Mouse (Mus musculus) yolk sac, embryonic 10.5 days (tissue): ENCODE data around the gene Tmem132d.
"Not testable (repeated sequence)": the region's sequence is repeated elsewhere in the genome, so short reads cannot be mapped to it uniquely, and the experiment has no call there.

Source experiments
- DNase-seq: peaks from one replicate; pipeline ENCODE4 v3.0.0-alpha.2; 2017; ENCODE audit warnings: low spot score

Tmem132d gene

DNA sequence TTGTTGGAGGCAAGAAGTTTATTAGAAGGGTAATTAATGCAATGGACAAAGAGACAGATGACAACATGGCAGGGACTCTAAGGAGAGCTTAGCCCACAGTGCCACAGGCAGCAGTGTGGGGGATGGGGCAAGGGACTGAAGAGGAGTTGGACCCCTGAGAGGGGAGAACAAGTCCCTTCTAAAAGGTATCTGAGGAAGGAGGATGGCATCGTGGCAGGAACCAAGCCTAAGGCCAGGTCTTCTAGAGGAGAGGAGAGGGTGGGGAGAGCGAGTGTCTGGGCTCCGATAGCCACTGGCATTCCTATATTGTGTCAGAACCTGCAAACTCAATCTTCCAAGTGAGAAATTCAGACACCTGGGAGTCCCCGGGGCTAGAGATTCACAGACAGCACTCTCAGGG is 674.3 kb downstream of the Tmem132d start:
- no peak for DNase-seq

DNA sequence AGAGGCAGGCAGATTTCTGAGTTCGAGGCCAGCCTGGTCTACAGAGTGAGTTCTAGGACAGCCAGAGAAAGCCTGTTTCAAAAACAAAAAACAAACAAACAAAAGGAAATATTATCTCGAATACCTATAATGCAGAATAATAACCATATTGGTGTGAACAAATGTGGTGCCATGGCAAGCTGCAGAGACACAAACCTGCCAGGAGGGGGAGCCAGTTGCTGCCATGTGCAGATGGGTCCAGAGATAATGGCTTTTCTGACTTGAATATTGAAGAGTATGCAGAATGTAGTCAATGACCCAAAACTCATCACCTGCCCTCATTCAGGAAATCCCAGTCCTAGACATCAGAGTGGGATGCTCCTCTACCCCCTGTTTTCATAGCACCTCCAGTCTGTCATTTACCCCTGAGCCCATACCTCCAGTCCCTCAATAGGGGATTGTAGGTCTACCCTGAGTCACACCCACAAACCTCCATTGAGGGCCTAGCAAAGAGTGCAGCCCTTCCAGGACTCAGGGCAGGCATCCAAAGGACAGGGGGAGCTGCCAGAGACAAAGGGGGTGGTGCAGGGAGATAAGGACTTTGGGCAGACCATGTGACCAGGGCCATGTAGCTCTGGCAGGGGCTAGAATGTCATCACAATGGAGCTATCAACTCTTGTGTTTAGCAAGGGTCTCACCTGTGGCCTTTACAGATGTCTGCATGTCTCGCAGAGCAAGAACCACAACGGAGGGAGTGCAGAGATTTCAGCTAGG is 676.0 kb downstream of the Tmem132d start:
- no peak for DNase-seq

DNA sequence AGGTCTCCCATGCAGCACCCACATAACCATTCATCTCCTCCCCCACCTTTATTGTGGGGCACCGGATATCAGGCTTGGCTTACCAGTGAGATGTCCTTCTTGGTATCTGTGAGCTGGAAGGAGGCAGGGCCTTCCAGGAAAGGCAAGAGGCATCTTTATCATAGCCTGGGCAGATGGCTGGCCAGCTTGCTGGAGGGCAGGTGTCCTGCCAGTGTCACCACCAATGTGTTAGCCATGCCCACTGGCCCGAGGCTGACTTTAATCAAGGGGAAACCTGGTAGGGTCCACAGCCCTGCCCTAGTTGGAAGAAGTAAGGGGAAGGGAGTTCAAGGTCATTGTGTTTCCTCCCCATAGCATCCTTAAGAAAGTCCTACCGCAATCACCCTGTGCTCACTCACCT is 676.9 kb downstream of the Tmem132d start:
- DNase-seq = no peak

DNA sequence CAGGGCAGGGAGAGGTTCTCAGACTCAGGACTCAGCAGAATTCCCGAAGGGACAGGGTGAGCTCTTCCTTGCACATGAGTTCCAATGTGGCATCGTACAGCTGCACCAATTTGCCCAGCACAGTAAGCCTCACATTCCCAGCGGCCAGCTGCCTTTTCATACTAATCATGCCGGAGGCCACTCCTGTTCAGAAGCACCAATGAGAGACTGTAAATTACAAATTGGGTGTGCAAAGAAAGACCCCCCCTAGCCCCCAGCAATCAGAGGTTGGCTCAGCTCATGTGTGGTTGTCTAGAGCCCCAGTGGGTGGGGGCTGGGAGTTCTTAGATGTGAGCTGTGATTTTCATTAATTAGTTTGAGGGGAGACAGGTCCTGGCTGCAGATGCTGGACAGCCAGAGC is 677.3 kb downstream of the Tmem132d start:
- DNase-seq = no peak

DNA sequence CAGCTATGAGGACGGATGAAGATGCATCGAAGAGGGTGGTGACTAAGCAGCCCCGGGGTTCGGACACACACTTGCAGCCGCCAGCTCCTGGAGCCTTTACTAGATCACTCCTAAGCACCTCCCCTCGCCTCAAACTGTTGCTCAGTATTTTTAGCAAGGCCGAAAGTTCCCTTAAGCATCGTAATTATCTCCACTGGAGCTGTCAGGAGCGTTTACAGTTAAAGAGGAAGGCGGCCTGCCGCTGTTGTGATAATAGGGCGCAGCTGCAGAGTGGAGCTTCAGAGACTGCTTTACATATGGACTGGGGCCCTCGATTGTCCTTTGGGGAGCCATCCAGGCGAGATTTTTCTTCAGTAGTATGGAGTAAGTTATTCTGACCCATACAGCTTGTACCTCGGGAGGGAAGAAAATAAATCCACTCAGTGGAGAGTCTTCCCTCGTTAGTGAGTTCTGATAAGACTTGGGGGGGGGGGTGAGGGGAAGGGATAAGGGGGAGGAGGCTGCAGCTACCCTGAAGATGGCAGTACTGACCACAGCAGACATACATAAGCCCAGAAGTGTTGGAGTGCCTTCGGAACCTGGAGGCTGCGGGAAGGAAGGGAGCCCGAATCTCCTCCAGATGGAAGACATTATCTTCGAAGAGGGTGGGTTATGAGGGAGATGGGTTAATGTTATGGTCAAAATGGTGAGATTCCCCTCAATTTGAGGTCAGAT is 681.5 kb downstream of the Tmem132d start:
- no peak for DNase-seq

DNA sequence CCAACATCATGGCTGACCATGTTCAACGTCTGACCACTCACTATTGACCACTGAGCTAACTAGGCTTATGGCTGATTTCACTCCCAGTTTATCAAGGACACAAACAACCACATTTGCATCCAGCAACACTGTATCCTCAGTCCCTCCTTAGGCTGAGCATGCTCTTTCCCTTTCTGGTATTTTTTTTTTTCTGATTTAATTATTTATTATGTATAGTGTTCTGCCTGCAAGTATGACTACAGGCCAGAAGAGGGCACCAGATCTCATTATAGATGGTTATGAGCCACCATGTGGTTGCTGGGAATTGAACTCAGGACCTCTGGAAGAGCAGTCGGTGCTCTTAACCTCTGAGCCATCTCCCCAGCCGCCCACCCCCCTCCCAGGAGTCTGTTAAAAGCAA is 683.3 kb downstream of the Tmem132d start:
- not testable (repeated sequence) for DNase-seq

DNA sequence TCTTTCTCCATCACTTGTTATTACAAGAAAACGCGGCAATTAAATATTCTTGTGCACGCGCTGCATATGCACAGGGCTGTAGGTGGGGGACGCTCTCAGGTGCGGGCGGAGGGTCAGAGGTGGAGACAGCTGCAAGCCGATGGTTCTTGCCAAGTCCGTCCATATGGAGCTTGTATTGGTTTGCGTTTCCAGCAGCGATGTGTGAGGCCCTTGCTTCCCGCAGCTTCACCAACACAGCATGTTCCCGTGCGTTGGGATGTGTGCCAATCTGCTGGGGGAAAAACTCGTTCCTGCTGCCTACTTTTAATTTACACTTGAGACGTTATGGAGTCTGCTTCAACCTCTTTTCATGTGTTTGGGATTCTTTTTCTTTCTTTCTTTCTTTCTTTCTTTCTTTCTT is 691.5 kb downstream of the Tmem132d start:
- no peak for DNase-seq
